Mouse (Mus musculus) forebrain, embryonic 12.5 days (tissue): ENCODE results near the gene Gemin8. TPM values are rescaled to one million over a fixed set of nuclear protein-coding genes. Genes with fewer than 3 reads are reported as not detected.

Source experiments
- ATAC-seq: fragments of 200-750 bp; cut with Nextera tagmentation; 2 replicates; pipeline ENCODE4 v1.8.0; 2017; ENCODE audit warnings: moderate TSS enrichment; ENCODE audit not compliant: low FRiP score
- H3K27ac ChIP-seq: fragments of 300-500 bp; sonication (generic); 2 replicates; pipeline ENCODE4 v1.5.1; 2016; ENCODE audit warnings: mild to moderate bottlenecking
- H3K27me3 ChIP-seq: fragments of 300-500 bp; sonication (generic); 2 replicates; pipeline ENCODE4 v1.6.1; 2016; ENCODE audit warnings: mild to moderate bottlenecking
- H3K36me3 ChIP-seq: fragments of 300-500 bp; sonication (generic); replicated peaks from 2 replicates; pipeline ENCODE4 v1.6.1; 2016; ENCODE audit warnings: mild to moderate bottlenecking
- H3K4me1 ChIP-seq: fragments of 300-500 bp; sonication (generic); 2 replicates; pipeline ENCODE4 v1.6.1; 2016
- H3K4me2 ChIP-seq: fragments of 300-500 bp; sonication (generic); 2 replicates; pipeline ENCODE4 v1.6.1; 2016; ENCODE audit warnings: mild to moderate bottlenecking, moderate library complexity
- H3K4me3 ChIP-seq: fragments of 300-500 bp; sonication (generic); replicated peaks from 2 replicates; pipeline ENCODE4 v1.5.1; 2016; ENCODE audit warnings: mild to moderate bottlenecking
- H3K9ac ChIP-seq: fragments of 300-500 bp; sonication (generic); 2 replicates; pipeline ENCODE4 v1.6.1; 2016; ENCODE audit warnings: mild to moderate bottlenecking
- H3K9me3 ChIP-seq: fragments of 300-500 bp; sonication (generic); 2 replicates; pipeline ENCODE4 v1.6.1; 2016
- WGBS: fragments of 180-500 bp; shearing (Covaris S2); methylation state at CpG from one replicate; pipeline ENCODE4 v1.1.7; 2016; 5-methylcytosine and 5-hydroxymethylcytosine counted together
- polyA plus RNA-seq: library from polyadenylated mRNA; unstranded; fragments of >200 nt; fragmentation: Nextera tagmentation; extraction: Ambion mirVana; gene quantifications from 2 replicates; pipeline ENCODE4 v1.2.1, GENCODE M21; 2016

The Gemin8 gene
- polyA plus RNA-seq, 1 experiment from 2014 or later, result 16.7 TPM

GRCm38 (mm10) chrX:166238831-166239460 is 68.7 kb downstream of the Gemin8 start, which contains the start of gene Gpm6b:
Gene Gpm6b, plus strand, starts transcription at chrX:166238911.
- Histone ChIP-seq H3K27ac (no peak within 1 kb of the TSS), H3K36me3 (no peaks in the 10 kb centered on the region), H3K4me3 (peak within 1 kb of the TSS; percentile 57), H3K9me3 (no peaks in the 10 kb centered on the region), H3K4me1 (no peaks in the 10 kb centered on the region), H3K9ac (peak within 1 kb of the TSS; percentile 67), H3K27me3 (peaks cover 34% of the 10 kb centered on the region), H3K4me2 (peak within 1 kb of the TSS; percentile 83)
- WGBS, result 24% methylated on average over 56 of the region's 63 CpGs
- peak; percentile 92 for ATAC-seq

GRCm38 (mm10) chrX:166239520-166239919 is 69.3 kb downstream of the Gemin8 start:
- H3K9ac ChIP-seq, result peak overlapping the region; percentile 67
- ATAC-seq, result peak; percentile 21; the same call in 1 of the 2 replicates
- no peak overlapping the region for H3K27ac ChIP-seq
- no peaks in the 10 kb centered on the region for H3K36me3 ChIP-seq
- peaks cover 34% of the 10 kb centered on the region for H3K27me3 ChIP-seq
- peak overlapping the region; percentile 83 for H3K4me2 ChIP-seq
- H3K4me1 ChIP-seq, result no peaks in the 10 kb centered on the region
- 26% methylated on average over 13 of the region's 13 CpGs for WGBS
- peak overlapping the region; percentile 57 for H3K4me3 ChIP-seq
- H3K9me3 ChIP-seq, result no peaks in the 10 kb centered on the region

Other genes with a start within 250 kb of the Gemin8 start
- gene Gpm6b, start 68.5 kb downstream of the Gemin8 start, polyA plus RNA-seq, result 226 and 253 TPM in 2 replicates